Comparison of ENCODE assay signal across 7 mouse cellular contexts in genomic region chr2:66124591-66125271, GRCm38 (mm10). TPM values are rescaled to one million over a fixed set of nuclear protein-coding genes. Genes with fewer than 3 reads are reported as not detected.
DNase-seq lines count a peak whose midpoint lies in the region; ATAC-seq and TF ChIP-seq lines count a peak whose summit lies in the region.

Galnt3 (minus strand) TSS chr2:66124994.

- TF ChIP-seq CTCF in bone marrow, adult 2 months (IDR thresholded peaks at IDR 0.05; ENCODE audit: control insufficient read depth, insufficient read depth, low read length) = no peak
- TF ChIP-seq CTCF in forebrain, postnatal 0 days (IDR thresholded peaks at IDR 0.05; ENCODE audit: low read depth) = no peak
- no peak for TF ChIP-seq CTCF in small intestine, adult 2 months (IDR thresholded peaks at IDR 0.05; ENCODE audit: extremely low read depth, insufficient read length, insufficient replicate concordance, low read depth, low read length)

- H3K4me3 ChIP-seq in bone marrow, adult 2 months (replicated peaks; ENCODE audit: control insufficient read depth, low read depth, low read length) = peak within 1 kb of the TSS; percentile 71
- H3K4me3 ChIP-seq in forebrain, postnatal 0 days (ENCODE audit: low read depth, low read length) = peak within 1 kb of the TSS; percentile 64
- H3K4me3 ChIP-seq in limb, embryonic 15.5 days = peak within 1 kb of the TSS; percentile 71
- peak within 1 kb of the TSS; percentile 73 for H3K4me3 ChIP-seq in midbrain, embryonic 13.5 days (replicated peaks)
- H3K4me3 ChIP-seq in small intestine, adult 2 months (ENCODE audit: low read depth, low read length) = peak within 1 kb of the TSS; percentile 90

- DNase-seq in Muller cell, postnatal 12 days (ENCODE audit: inconsistent ontology term) = peak; percentile 27
- DNase-seq in forebrain, postnatal 0 days = peak; percentile 42
- peak; percentile 76 for DNase-seq in kidney, adult 11 months

- peak within 1 kb of the TSS; percentile 100 for H3K4me2 ChIP-seq in forebrain, postnatal 0 days (ENCODE audit: low read depth)
- H3K4me2 ChIP-seq in limb, embryonic 15.5 days = peak within 1 kb of the TSS; percentile 100
- H3K4me2 ChIP-seq in midbrain, embryonic 13.5 days (replicated peaks) = peak within 1 kb of the TSS; percentile 100

- H3K9ac ChIP-seq in forebrain, postnatal 0 days = peak within 1 kb of the TSS; percentile 46
- peak within 1 kb of the TSS; percentile 47 for H3K9ac ChIP-seq in limb, embryonic 15.5 days
- H3K9ac ChIP-seq in midbrain, embryonic 13.5 days (replicated peaks) = peak within 1 kb of the TSS; percentile 70

- peak within 1 kb of the TSS; percentile 74 for H3K27ac ChIP-seq in bone marrow, adult 2 months (ENCODE audit: control insufficient read depth, insufficient read depth, low read depth, low read length, poor library complexity)
- H3K27ac ChIP-seq in forebrain, postnatal 0 days (ENCODE audit: low read depth, low read length) = no peak within 1 kb of the TSS
- H3K27ac ChIP-seq in limb, embryonic 15.5 days = 0 out of 2 replicates have a peak within 1 kb of the TSS, but pooled peaks have one; percentile 9
- H3K27ac ChIP-seq in midbrain, embryonic 13.5 days = no peak within 1 kb of the TSS
- peak within 1 kb of the TSS; percentile 19; the same call in 1 of the 2 replicates for H3K27ac ChIP-seq in small intestine, adult 2 months (ENCODE audit: insufficient read depth, low read depth, low read length)

- ATAC-seq in forebrain, postnatal 0 days = peak; percentile 71
- ATAC-seq in limb, embryonic 15.5 days (ENCODE audit: insufficient number of reproducible peaks, low FRiP score, low TSS enrichment, low read depth) = peak; percentile 61; the same call in 1 of the 2 replicates
- peak; percentile 84 for ATAC-seq in midbrain, embryonic 13.5 days

- under 1% methylated on average over 56 of the region's 74 CpGs for WGBS in bone marrow, adult 2 months
- 2% methylated on average over 70 of the region's 74 CpGs for WGBS in forebrain, postnatal 0 days
- under 1% methylated on average over 68 of the region's 74 CpGs for WGBS in limb, embryonic 15.5 days
- WGBS in midbrain, embryonic 13.5 days = under 1% methylated on average over 57 of the region's 74 CpGs
- under 1% methylated on average over 74 of the region's 74 CpGs for WGBS in small intestine, adult 2 months

- peaks cover 3% of the 10 kb centered on the region for H3K27me3 ChIP-seq in forebrain, postnatal 0 days (ENCODE audit: insufficient read depth, low read length)
- peaks cover 12% of the 10 kb centered on the region for H3K27me3 ChIP-seq in limb, embryonic 15.5 days
- H3K27me3 ChIP-seq in midbrain, embryonic 13.5 days = peaks cover 41% of the 10 kb centered on the region
- H3K27me3 ChIP-seq in small intestine, adult 2 months (ENCODE audit: control insufficient read depth, insufficient read depth, low read length) = 0 out of 2 replicates have a peak, but pooled peaks cover 3% of the 10 kb centered on the region

- no peaks in the 10 kb centered on the region for H3K9me3 ChIP-seq in forebrain, postnatal 0 days (ENCODE audit: low read length)
- H3K9me3 ChIP-seq in limb, embryonic 15.5 days = no peaks in the 10 kb centered on the region
- H3K9me3 ChIP-seq in midbrain, embryonic 13.5 days = no peaks in the 10 kb centered on the region

- H3K36me3 ChIP-seq in forebrain, postnatal 0 days (ENCODE audit: insufficient read depth) = no peaks in the 10 kb centered on the region
- no peaks in the 10 kb centered on the region for H3K36me3 ChIP-seq in limb, embryonic 15.5 days
- no peaks in the 10 kb centered on the region for H3K36me3 ChIP-seq in midbrain, embryonic 13.5 days
- H3K36me3 ChIP-seq in small intestine, adult 2 months (ENCODE audit: control insufficient read depth, insufficient read depth, low read length) = no peaks in the 10 kb centered on the region

- no peak; the same call in 1 of the 2 replicates for TF ChIP-seq POLR2A in bone marrow, adult 2 months (IDR thresholded peaks at IDR 0.05; ENCODE audit: borderline replicate concordance, control insufficient read depth, low read depth, low read length)
- TF ChIP-seq POLR2A in small intestine, adult 2 months (IDR thresholded peaks at IDR 0.05; ENCODE audit: low read depth, low read length) = no peak

- H3K4me1 ChIP-seq in bone marrow, adult 2 months (ENCODE audit: control insufficient read depth, insufficient read depth, low read length) = peaks cover 1% of the 10 kb centered on the region; the same call in 1 of the 2 replicates
- peaks cover 3% of the 10 kb centered on the region; the same call in 1 of the 2 replicates for H3K4me1 ChIP-seq in forebrain, postnatal 0 days (ENCODE audit: insufficient read depth)
- peaks cover 17% of the 10 kb centered on the region for H3K4me1 ChIP-seq in limb, embryonic 15.5 days
- H3K4me1 ChIP-seq in midbrain, embryonic 13.5 days (replicated peaks) = peaks cover 14% of the 10 kb centered on the region
- no peaks in the 10 kb centered on the region for H3K4me1 ChIP-seq in small intestine, adult 2 months (ENCODE audit: control insufficient read depth, insufficient read depth, insufficient read length, low read length)

RNA-seq across cellular contexts. Expression of gene Galnt3, which starts in this region (rescaled TPM):
- polyA plus RNA-seq in bone marrow, adult 2 months (2011; ENCODE audit: insufficient read depth, insufficient read length, low replicate concordance, missing spikeins) = 1.4 and 8.1 TPM in 2 replicates
- 2.0 and 4.6 TPM in 2 replicates for total RNA-seq in forebrain, postnatal 0 days (2014; rRNA removed)
- 0.73 and 1.8 TPM in 2 replicates for polyA plus RNA-seq in forebrain, postnatal 0 days (2015; fragmentation: Nextera tagmentation; extraction: Ambion mirVana)
- polyA plus RNA-seq in limb, embryonic 15.5 days (2015; fragmentation: Nextera tagmentation; extraction: Ambion mirVana) = 7.1 and 7.4 TPM in 2 replicates
- polyA plus RNA-seq in midbrain, embryonic 13.5 days (2015; fragmentation: Nextera tagmentation; extraction: Ambion mirVana) = 0.36 and 0.96 TPM in 2 replicates
- polyA plus RNA-seq in small intestine, adult 2 months (2012; rRNA removed) = 4.4 and 4.7 TPM in 2 replicates

Comparison
In these comparisons a context has a peak if more than half of its experiments do, and no peak if none do; other contexts are left out.
1. Peak in ATAC-seq, H3K4me3 ChIP-seq, H3K9ac ChIP-seq and H3K4me2 ChIP-seq in midbrain, embryonic 13.5 days; RNA of the gene not detected or under 1 TPM.
2. H3K27ac ChIP-seq: peak in bone marrow, adult 2 months (single experiment), limb, embryonic 15.5 days (single experiment) and small intestine, adult 2 months (single experiment); none in forebrain, postnatal 0 days (single experiment) and midbrain, embryonic 13.5 days (single experiment).
3. Peak in every context shown above with its lines, with median percentiles within 50 percentile points of each other: DNase-seq, H3K4me3 ChIP-seq, ATAC-seq, H3K4me2 ChIP-seq and H3K9ac ChIP-seq.